In genomic region chr16:62657383-62657782, GRCm38 (mm10) we compare ENCODE assay signal across 24 mouse cellular contexts.
DNase-seq lines count a peak whose midpoint lies in the region; ATAC-seq and TF ChIP-seq lines count a peak whose summit lies in the region.
"Had no signal": no experiment of that assay in that cellular context is flagged by ENCODE, and none has a peak within 500 bp of the region (broad histone marks: within the 10 kb centered on the region; RNA-seq: fewer than 3 reads in every experiment).

No protein-coding gene starts in this region.

- H3K36me3 ChIP-seq in limb, embryonic 11.5 days (ENCODE audit: control insufficient read depth, insufficient read depth, low read length): no peaks in the 10 kb centered on the region
- H3K36me3 ChIP-seq in limb, embryonic 10.5 days: no peaks in the 10 kb centered on the region
- no peaks in the 10 kb centered on the region for H3K36me3 ChIP-seq in limb, embryonic 12.5 days
- H3K36me3 ChIP-seq: embryonic facial prominence, embryonic 13.5 days; embryonic facial prominence, embryonic 15.5 days; forebrain, embryonic 10.5 days; forebrain, embryonic 12.5 days; G1E had no signal

- H3K4me3 ChIP-seq in limb, embryonic 11.5 days (ENCODE audit: low read depth, low read length): no peak overlapping the region
- no peak overlapping the region for H3K4me3 ChIP-seq in limb, embryonic 10.5 days
- H3K4me3 ChIP-seq in limb, embryonic 12.5 days (replicated peaks): no peak overlapping the region
- H3K4me3 ChIP-seq: embryonic facial prominence, embryonic 13.5 days; embryonic facial prominence, embryonic 15.5 days; erythroblast, embryonic 14.5 days; forebrain, embryonic 10.5 days; forebrain, embryonic 12.5 days had no signal

- 35% methylated on average over 2 of the region's 2 CpGs for WGBS in limb, embryonic 11.5 days
- 80% methylated on average over 2 of the region's 2 CpGs for WGBS in limb, embryonic 10.5 days
- 30% methylated on average over 2 of the region's 2 CpGs for WGBS in limb, embryonic 12.5 days

- TF ChIP-seq POLR2A in brain, embryonic 14.5 days (IDR thresholded peaks at IDR 0.05; ENCODE audit: borderline replicate concordance, extremely low read depth, insufficient read depth, insufficient read length, poor library complexity, severe bottlenecking): no peak

- H3K9ac ChIP-seq in limb, embryonic 11.5 days (ENCODE audit: low read length): no peak overlapping the region
- H3K9ac ChIP-seq in limb, embryonic 12.5 days (replicated peaks): no peak overlapping the region
- H3K9ac ChIP-seq: embryonic facial prominence, embryonic 13.5 days; embryonic facial prominence, embryonic 15.5 days; forebrain, embryonic 12.5 days had no signal

- no peak for ATAC-seq in limb, embryonic 11.5 days (ENCODE audit: insufficient number of reproducible peaks, low FRiP score, low TSS enrichment, low read depth)
- ATAC-seq in limb, embryonic 12.5 days (ENCODE audit: insufficient number of reproducible peaks, insufficient read depth, low FRiP score, low TSS enrichment, low read depth): peak; percentile 72
- ATAC-seq: CD4-positive, CD25-positive, alpha-beta regulatory T cell, adult 4 months; forebrain, embryonic 14.5 days; forebrain, embryonic 16.5 days had no signal

- H3K4me1 ChIP-seq in limb, embryonic 11.5 days (ENCODE audit: control insufficient read depth, insufficient read depth, low read length): no peaks in the 10 kb centered on the region
- H3K4me1 ChIP-seq in limb, embryonic 10.5 days: no peaks in the 10 kb centered on the region
- 0 out of 2 replicates have a peak, but pooled peaks cover 7% of the 10 kb centered on the region for H3K4me1 ChIP-seq in limb, embryonic 12.5 days (replicated peaks)
- H3K4me1 ChIP-seq: embryonic facial prominence, embryonic 13.5 days; embryonic facial prominence, embryonic 15.5 days; forebrain, embryonic 10.5 days; forebrain, embryonic 12.5 days had no signal

- H3K27ac ChIP-seq in limb, embryonic 11.5 days (replicated peaks; ENCODE audit: low read depth, low read length): no peak overlapping the region
- H3K27ac ChIP-seq in limb, embryonic 10.5 days: no peak overlapping the region
- H3K27ac ChIP-seq in limb, embryonic 12.5 days: no peak overlapping the region
- H3K27ac ChIP-seq: embryonic facial prominence, embryonic 13.5 days; embryonic facial prominence, embryonic 15.5 days; forebrain, embryonic 10.5 days; forebrain, embryonic 12.5 days had no signal

- H3K4me2 ChIP-seq in limb, embryonic 11.5 days (ENCODE audit: low read depth, severe bottlenecking): no peak overlapping the region
- no peak overlapping the region for H3K4me2 ChIP-seq in limb, embryonic 12.5 days
- H3K4me2 ChIP-seq: embryonic facial prominence, embryonic 13.5 days; embryonic facial prominence, embryonic 15.5 days; forebrain, embryonic 12.5 days had no signal

- H3K9me3 ChIP-seq in limb, embryonic 11.5 days (ENCODE audit: control insufficient read depth, low read length): no peaks in the 10 kb centered on the region
- no peaks in the 10 kb centered on the region for H3K9me3 ChIP-seq in limb, embryonic 10.5 days (replicated peaks)
- H3K9me3 ChIP-seq in limb, embryonic 12.5 days: no peaks in the 10 kb centered on the region
- H3K9me3 ChIP-seq: embryonic facial prominence, embryonic 13.5 days; embryonic facial prominence, embryonic 15.5 days; forebrain, embryonic 10.5 days; forebrain, embryonic 12.5 days; G1E had no signal

- no peak for TF ChIP-seq CTCF in brain, embryonic 14.5 days (IDR thresholded peaks at IDR 0.05; ENCODE audit: borderline replicate concordance, extremely low read depth, insufficient read depth, insufficient read length)

- DNase-seq in limb, embryonic 11.5 days (ENCODE audit: low spot score): peak; percentile 13
- no peak for DNase-seq in limb, embryonic 10.5 days (ENCODE audit: low spot score)
- DNase-seq in brain, embryonic 14.5 days (ENCODE audit: low read depth): peak; percentile 15
- DNase-seq in lung, postnatal 25 days (ENCODE audit: low spot score): no peak
- no peak for DNase-seq in Muller cell, postnatal 12 days (ENCODE audit: inconsistent ontology term)
- DNase-seq: adrenal gland, adult 2 months; adrenal gland, postnatal 10 days; adrenal gland, postnatal 25 days; B cell, adult 2 months; cerebellum, adult 11-12 months; cerebellum, adult 2 months; cerebellum, adult 9-10 months; cerebellum, postnatal 10 days; cerebellum, postnatal 25 days had no signal

- H3K27me3 ChIP-seq in limb, embryonic 11.5 days (ENCODE audit: control insufficient read depth, insufficient read depth, low read length): no peaks in the 10 kb centered on the region
- H3K27me3 ChIP-seq in limb, embryonic 10.5 days (ENCODE audit: low read depth, poor library complexity, severe bottlenecking): no peaks in the 10 kb centered on the region
- H3K27me3 ChIP-seq in limb, embryonic 12.5 days: no peaks in the 10 kb centered on the region
- H3K27me3 ChIP-seq: embryonic facial prominence, embryonic 13.5 days; embryonic facial prominence, embryonic 15.5 days; forebrain, embryonic 12.5 days had no signal

Comparison
In these comparisons a context has a peak if more than half of its experiments do, and no peak if none do; other contexts are left out.
1. DNase-seq: peak in limb, embryonic 11.5 days (single experiment) and brain, embryonic 14.5 days (single experiment); none in limb, embryonic 10.5 days (single experiment), lung, postnatal 25 days (single experiment) and Muller cell, postnatal 12 days (single experiment).